Mouse (Mus musculus): Measurements from ENCODE around the gene Vav2.

Vav2 gene

DNA sequence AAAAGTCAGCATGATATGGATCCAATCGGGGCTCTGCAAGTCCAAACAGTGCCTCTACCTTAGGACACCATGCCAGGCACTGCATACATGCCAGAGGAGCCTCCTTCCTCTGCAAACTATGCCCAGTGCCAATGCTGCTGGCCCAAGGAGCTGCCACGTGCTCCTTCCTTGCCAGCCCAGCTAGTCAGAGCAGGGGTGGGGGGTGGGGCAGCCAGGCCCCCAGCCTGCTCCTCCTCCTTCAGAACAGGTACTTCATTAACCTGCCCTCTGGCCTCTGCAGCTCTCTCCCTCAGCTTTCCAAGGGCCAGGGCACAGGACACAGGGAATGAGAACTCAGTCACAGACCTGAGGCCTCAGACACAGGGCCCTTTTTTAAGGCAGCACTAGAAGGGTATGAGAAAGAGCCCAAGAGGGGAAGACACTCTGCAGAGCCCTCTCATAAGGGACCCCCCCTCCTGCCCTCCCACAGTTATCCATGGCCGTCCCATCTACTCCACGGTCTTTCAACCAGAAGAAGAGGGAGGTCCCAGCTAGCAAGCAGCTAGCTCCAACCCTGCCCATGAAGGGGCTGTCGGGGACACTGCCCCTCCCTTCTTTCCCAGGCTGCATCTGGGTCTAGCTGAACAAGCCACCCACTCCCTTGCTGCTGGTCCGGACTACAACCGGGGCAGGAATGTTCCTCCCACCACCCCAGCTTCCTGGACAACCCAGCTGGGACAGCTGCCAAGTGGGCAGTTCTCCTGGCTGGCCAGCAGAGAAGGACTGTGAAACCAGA is 179.9 kb downstream of the Vav2 start:
- peak; percentile 75 for DNase-seq

GRCm38 (mm10) chr2:27245947-27246346 is 180.9 kb downstream of the Vav2 start:
- DNase-seq, result no peak

GRCm38 (mm10) chr2:27237342-27237741 is 189.5 kb downstream of the Vav2 start:
- peak; percentile 60 for DNase-seq

DNA sequence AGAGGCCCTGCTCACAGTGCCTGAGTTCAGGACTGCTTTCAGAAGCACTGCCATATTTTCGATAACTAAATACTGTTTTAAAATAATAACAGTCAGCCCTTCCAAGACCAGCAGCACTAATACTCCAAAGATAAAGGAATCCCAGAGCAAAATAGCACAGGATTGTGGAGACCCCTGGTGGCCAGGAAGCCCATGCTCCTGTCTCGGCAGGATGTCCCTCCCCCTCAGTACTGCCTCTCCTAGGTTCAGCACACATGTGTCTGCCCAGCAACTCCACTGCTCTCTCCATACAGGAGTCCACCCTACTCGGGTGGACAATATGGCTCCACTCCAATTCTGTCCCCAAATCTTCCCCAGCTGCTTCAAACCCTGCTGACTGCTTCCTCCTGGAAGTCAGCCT is 191.1 kb downstream of the Vav2 start:
- DNase-seq, result peak; percentile 82

DNA sequence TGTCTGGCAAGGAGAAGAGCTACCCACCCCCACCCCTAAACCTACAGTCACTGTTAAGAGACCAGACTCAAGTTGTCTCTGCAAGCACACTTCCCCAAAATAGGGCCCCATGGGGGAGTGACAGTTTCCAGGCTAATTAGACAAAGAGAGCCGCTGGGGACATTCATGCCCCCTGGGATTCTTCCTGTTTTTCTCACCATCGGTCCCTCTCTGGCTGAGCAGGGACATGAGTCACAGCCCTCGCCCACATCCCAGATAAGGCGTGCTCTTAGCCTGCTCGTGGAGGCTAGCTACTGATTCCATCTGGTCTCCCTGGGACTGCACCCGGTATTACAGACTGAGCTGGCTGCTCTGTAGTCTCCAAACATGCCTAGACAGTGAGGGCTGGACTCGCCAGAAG is 194.5 kb downstream of the Vav2 start:
- DNase-seq, result no peak

DNA sequence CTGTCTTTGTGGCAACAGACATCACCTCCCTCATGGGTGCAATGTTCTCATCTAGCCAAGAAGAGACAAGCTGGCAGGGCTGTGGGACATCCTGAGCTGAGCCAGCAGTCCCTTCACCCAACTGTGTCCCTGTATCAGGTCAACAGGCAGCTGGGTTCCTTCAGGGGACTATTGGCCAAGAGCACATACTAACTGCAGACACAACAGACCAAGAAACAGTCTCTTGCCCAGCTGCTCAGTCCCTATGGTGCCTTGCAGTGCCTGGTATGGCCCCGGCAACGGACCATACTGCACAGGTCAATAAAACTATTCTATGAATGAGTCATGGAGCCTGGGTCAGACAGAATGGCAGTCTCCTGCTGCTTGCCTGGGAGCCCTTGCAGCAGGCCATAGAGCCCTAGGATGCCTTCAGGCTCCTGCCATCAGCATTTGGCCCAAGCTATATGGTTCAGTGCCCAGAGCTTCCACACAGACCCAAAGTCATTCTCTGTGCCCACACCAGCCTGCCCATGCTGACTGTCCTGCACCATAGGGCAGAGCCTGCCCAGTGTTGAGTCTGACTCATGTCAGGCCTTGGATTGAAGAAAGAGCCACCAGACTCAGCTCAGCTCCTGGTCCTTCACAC is 197.2 kb downstream of the Vav2 start:
- DNase-seq, result no peak

GRCm38 (mm10) chr2:27228809-27229480 is 197.9 kb downstream of the Vav2 start:
- DNase-seq, result no peak

DNA sequence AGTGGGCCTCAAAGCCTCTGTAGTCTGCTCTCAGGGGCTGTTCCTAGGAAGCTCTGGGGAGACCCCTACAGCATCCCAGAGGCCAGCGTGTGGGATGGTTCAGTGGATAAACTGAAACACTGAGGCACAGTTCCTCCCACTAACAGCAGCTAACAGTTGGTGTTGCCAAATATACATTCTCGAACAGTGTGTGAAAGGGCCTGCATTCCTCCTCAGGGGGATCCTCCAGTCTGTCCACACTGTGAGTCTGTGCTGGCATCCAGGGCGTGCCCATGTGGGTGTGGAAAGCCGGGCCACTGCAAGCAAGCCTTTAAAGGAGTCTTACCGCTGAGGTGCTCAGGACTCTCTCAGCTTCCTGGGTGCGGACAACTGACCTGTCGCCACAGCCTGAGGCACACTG is 200.3 kb downstream of the Vav2 start:
- DNase-seq, result peak; percentile 54

DNA sequence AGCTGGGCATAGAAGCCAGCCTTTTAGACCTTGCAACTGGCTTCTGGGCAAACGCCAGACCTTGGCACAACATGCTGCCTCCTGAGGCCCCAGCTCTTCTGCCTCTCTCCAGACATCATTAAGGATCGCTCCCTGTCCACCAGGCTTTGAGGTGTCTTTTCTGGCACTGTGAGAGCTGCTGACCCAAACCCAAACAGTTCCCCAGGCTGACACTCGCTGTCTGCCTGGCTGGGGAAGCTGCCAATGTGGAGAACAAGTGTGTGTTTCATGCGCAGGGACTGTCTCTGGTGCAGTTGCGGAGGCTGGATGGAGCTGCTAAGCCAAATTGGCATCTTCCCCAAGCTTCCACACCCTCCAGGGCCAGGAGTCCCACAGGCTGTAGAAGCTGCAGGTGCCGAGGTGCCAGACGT is 203.8 kb downstream of the Vav2 start:
- DNase-seq, result peak; percentile 43

GRCm38 (mm10) chr2:27218569-27218968 is 208.3 kb downstream of the Vav2 start:
- DNase-seq, result no peak

DNA sequence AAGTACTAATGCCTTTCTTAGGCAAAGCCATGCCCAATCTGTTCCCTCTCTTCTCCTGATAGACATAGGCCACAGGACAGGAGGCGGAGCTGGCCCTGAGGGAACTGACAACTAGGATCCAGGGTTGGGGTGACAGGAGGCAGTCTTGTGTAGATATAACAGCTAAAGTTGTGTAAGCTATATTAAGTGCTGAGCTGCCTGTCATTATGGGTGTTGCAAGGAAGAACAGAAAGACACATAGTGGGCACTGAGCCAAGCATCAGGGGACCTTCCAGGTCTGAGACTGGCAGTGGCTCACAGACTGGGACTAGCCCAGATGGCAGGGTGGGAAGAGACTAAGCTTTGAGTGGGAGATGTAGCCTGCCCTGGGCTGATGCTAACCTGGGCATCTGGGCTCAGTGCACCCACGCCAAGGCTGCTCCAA is 208.7 kb downstream of the Vav2 start:
- no peak for DNase-seq

DNA sequence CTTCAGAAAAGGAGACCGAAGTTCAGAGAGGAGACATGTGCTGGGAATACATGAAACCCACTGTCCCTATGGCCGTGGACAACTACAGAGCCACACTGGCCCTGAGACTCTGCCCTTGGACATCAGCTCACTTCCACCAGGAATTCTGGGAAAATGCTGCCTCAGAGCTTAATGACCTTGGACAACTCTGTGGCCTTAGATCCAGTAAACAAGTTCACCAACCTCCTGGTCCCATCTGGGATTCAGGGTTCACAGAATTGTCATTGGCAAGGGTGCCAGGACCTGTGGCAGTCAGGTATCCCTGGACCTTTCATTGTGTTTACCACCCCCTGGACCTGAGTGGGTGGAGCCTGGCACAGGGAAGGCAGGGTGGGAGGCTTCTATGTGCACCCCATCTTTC is 211.3 kb downstream of the Vav2 start:
- DNase-seq, result no peak

All from right cerebral cortex, postnatal 14 days (tissue).